In the genomic region with DNA sequence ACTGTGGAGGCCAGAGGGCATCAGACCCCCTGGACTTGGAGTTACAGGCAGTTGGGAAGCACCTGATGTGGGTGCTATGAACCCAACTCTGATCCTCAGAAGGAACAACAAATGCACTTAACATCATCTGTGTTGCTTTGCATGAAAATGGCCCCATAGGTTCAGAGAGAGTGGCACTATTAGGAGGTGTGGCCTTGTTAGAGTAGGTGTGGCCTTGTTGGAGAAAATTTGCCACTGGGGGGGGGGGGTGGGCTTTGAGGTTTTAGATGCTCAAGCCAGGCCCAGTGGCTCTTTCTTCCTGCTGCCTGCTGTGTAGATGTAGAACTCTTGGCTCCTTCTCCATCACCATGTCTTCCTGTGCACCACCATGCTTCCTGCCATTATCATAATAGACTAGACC, we compare ENCODE assay signal across 16 mouse cellular contexts.
"Had no signal": no experiment of that assay in that cellular context is flagged by ENCODE, and none has a peak within 500 bp of the region (broad histone marks: within the 10 kb centered on the region; RNA-seq: fewer than 3 reads in every experiment).

No protein-coding gene starts in this region.

- H3K9ac ChIP-seq: kidney, embryonic 15.5 days; limb, embryonic 15.5 days; liver, embryonic 15.5 days; lung, embryonic 14.5 days; stomach, embryonic 15.5 days had no signal

- H3K36me3 ChIP-seq: kidney, embryonic 15.5 days; limb, embryonic 15.5 days; liver, embryonic 15.5 days; midbrain, embryonic 10.5 days; stomach, embryonic 15.5 days had no signal

- H3K9me3 ChIP-seq: kidney, embryonic 15.5 days; limb, embryonic 15.5 days; liver, embryonic 15.5 days; midbrain, embryonic 10.5 days; stomach, embryonic 15.5 days had no signal

- H3K27me3 ChIP-seq: kidney, embryonic 15.5 days; limb, embryonic 15.5 days; stomach, embryonic 15.5 days had no signal

- H3K4me3 ChIP-seq: limb, embryonic 15.5 days; liver, embryonic 15.5 days; stomach, embryonic 15.5 days had no signal

- ATAC-seq: midbrain, embryonic 16.5 days had no signal

- H3K27ac ChIP-seq: limb, embryonic 15.5 days; liver, embryonic 15.5 days; stomach, embryonic 15.5 days had no signal

- DNase-seq: kidney, adult 18-20 months; kidney, postnatal 14 days; layer of hippocampus, adult 9-11 months; layer of hippocampus, postnatal 36 days; lung, embryonic 14.5 days; lung, postnatal 10 days; lung, postnatal 4 days; right cerebral cortex, postnatal 4 days; thymus, adult 2 months; thymus, postnatal 25 days had no signal

- H3K4me1 ChIP-seq: stomach, embryonic 15.5 days had no signal
